Mouse (Mus musculus) heart, embryonic 16.5 days (tissue): Measurements from ENCODE around the gene Rad51b. TPM values are rescaled to one million over a fixed set of nuclear protein-coding genes. Genes with fewer than 3 reads are reported as not detected.

Experiments
- ATAC-seq: fragments of 200-750 bp; cut with Nextera tagmentation; replicated peaks from 2 replicates; pipeline ENCODE4 v1.8.0; 2017; ENCODE audit warnings: moderate number of reproducible peaks; ENCODE audit not compliant: insufficient read depth, low FRiP score; ENCODE audit errors: extremely low read depth
- H3K27ac ChIP-seq: fragments of 300-500 bp; sonication (generic); 2 replicates; pipeline ENCODE4 v1.5.1; 2014; ENCODE audit warnings: mild to moderate bottlenecking, low read length, control low read depth, moderate library complexity
- H3K27me3 ChIP-seq: fragments of 300-500 bp; sonication (generic); 2 replicates; pipeline ENCODE4 v1.6.1; 2014; ENCODE audit warnings: low read length, mixed read lengths; ENCODE audit not compliant: control insufficient read depth, insufficient read depth
- H3K36me3 ChIP-seq: fragments of 300-500 bp; sonication (generic); 2 replicates; pipeline ENCODE4 v1.6.1; 2014; ENCODE audit not compliant: control insufficient read depth, insufficient read depth
- H3K4me1 ChIP-seq: fragments of 300-500 bp; sonication (generic); 2 replicates; pipeline ENCODE4 v1.6.1; 2014; ENCODE audit warnings: low read length, mixed read lengths; ENCODE audit not compliant: control insufficient read depth, insufficient read depth
- H3K4me2 ChIP-seq: fragments of 300-500 bp; sonication (generic); 2 replicates; pipeline ENCODE4 v1.6.1; 2014; ENCODE audit warnings: low read depth, mild to moderate bottlenecking, control low read depth, low read length
- H3K4me3 ChIP-seq: fragments of 300-500 bp; sonication (generic); 2 replicates; pipeline ENCODE4 v1.5.1; 2014; ENCODE audit warnings: mild to moderate bottlenecking, control low read depth, low read length
- H3K9ac ChIP-seq: fragments of 300-500 bp; sonication (generic); 2 replicates; pipeline ENCODE4 v1.6.1; 2014; ENCODE audit warnings: low read length, control low read depth
- H3K9me3 ChIP-seq: fragments of 300-500 bp; sonication (generic); replicated peaks from 2 replicates; pipeline ENCODE4 v1.6.1; 2016; ENCODE audit warnings: low read length; ENCODE audit not compliant: control insufficient read depth
- WGBS: fragments of 180-500 bp; shearing (Covaris S2); extraction: QIAGEN DNeasy Blood & Tissue Kit; methylation state at CpG from one replicate; pipeline ENCODE4 v1.1.7; 2014; 5-methylcytosine and 5-hydroxymethylcytosine counted together
- polyA plus RNA-seq: library from polyadenylated mRNA; unstranded; fragments of >200 nt; fragmentation: Nextera tagmentation; extraction: Ambion mirVana; gene quantifications from 2 replicates; pipeline ENCODE4 v1.2.1, GENCODE M21; 2015

Rad51b gene
- polyA plus RNA-seq, 1 experiment from 2014 or later, result 5.0 TPM

DNA sequence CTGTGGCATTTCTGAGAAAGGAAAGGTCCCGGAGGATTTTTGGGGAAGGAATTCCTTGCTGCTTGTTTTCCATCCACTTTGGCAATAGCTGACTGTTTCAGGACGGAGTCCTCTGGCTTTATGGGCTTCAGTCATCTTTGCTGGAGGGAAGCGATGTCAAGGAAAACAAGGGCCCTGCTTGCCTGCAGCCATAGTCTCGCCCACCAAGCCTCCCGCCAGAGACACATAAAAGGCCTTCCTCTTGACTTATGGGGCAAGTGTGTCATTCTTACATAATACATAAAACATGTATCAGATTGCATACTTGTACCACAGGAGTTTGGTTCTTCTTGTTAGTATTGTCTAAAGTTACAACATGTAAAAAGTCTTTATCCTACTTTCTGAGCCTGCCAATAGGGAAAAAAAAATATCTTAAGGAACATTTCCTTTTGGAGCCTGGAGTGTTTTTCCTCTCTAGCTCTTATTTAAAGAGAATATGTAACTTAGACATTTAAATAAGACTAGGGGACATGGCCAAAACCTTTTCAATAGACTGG is 49.2 kb downstream of the Rad51b start:
- WGBS, result 77% methylated on average over 5 of the region's 5 CpGs
- ATAC-seq, result no peak

DNA sequence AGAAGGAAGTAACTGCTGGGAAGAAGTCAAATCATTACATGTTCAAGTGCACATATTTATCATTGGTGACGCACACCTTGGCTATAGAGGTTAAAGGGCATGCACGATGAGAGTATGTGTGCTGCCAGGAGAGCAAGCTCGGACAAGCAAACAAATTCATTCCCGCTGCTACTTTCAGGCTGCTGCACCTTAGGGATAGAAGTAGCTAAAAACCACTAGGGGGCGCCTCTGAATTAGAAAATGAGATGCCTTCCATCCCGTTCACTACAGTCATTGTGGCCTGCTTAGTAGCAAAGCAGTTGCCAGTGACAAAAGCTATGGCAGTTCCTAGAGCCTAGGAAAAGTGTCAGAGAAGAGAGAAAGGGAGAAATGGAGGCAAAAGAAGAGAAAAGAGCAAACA is 50.6 kb downstream of the Rad51b start:
- Histone ChIP-seq H3K27me3 (no peaks in the 10 kb centered on the region), H3K4me2 (no peak overlapping the region), H3K4me1 (peaks cover 11% of the 10 kb centered on the region), H3K9ac (0 out of 2 replicates have a peak overlapping the region, but pooled peaks have one; percentile 47), H3K36me3 (no peaks in the 10 kb centered on the region), H3K9me3 (no peaks in the 10 kb centered on the region), H3K27ac (no peak overlapping the region), H3K4me3 (no peak overlapping the region)
- WGBS, result 7% methylated on average over 6 of the region's 6 CpGs
- ATAC-seq, result peak; percentile 71

More for the DNA sequence above, 49.2 kb downstream of the Rad51b start:
- no peak overlapping the region for H3K9ac ChIP-seq
- no peaks in the 10 kb centered on the region for H3K36me3 ChIP-seq
- H3K4me1 ChIP-seq, result peaks cover 3% of the 10 kb centered on the region
- H3K4me3 ChIP-seq, result no peak overlapping the region
- no peak overlapping the region for H3K27ac ChIP-seq
- no peaks in the 10 kb centered on the region for H3K9me3 ChIP-seq
- no peaks in the 10 kb centered on the region for H3K27me3 ChIP-seq
- no peak overlapping the region for H3K4me2 ChIP-seq

DNA sequence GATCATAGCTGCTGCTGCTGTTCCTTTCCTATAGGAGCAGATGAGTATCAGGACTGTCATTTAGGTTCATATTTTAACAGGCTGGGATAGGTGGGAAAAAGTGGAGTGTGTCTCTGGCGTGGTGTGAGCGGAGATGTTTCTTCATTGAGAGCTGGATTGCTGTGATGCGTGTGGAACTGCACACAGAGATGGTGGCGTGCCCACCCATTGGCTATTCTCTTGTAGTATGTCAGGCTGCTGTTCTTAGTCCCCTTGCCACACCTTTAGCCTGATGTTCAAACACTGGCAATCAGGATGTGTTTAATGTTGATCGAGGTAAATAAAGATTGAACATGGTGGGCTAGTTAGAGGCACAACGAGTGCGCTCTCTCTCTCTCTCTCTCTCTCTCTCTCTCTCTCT is 54.4 kb downstream of the Rad51b start:
- no peak overlapping the region for H3K27ac ChIP-seq
- no peaks in the 10 kb centered on the region for H3K9me3 ChIP-seq
- WGBS, result 91% methylated on average over 7 of the region's 7 CpGs
- H3K9ac ChIP-seq, result no peak overlapping the region
- no peak overlapping the region for H3K4me2 ChIP-seq
- no peak overlapping the region for H3K4me3 ChIP-seq
- ATAC-seq, result no peak
- no peaks in the 10 kb centered on the region for H3K27me3 ChIP-seq
- H3K36me3 ChIP-seq, result no peaks in the 10 kb centered on the region
- peaks cover 25% of the 10 kb centered on the region for H3K4me1 ChIP-seq

DNA sequence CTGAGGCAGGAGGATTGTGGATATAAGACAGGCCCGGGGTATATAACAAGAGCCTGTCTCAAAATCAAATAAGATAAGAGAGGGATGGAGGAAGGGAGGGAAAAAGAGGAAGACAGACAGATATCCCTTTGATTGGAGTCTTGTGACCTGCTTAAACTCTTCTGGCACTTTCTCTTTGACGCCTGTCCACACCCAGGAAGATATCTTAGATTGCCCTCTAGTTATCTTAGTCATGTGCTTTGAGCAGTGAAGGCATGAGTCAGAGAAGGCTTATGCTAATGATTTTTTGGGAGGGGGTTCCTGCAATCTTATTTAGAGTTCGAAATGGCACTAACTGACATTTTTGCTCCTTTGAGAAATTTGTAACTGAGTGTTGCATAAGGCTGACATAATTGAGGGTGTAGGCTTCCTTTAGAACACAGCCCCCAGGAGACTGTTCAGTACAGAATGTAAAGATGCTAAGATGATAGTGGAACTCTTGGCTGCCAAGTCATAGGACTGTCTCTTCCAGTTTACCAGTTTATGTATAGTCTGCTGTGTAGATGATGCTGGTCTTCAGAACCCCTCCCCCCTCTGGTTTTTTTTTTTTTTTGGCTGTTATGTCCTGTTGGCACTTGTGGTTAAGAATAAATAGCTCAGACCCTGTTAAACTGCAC is 55.1 kb downstream of the Rad51b start:
- peak overlapping the region; percentile 62 for H3K27ac ChIP-seq
- no peak overlapping the region for H3K4me3 ChIP-seq
- no peaks in the 10 kb centered on the region for H3K36me3 ChIP-seq
- ATAC-seq, result no peak; the same call in 1 of the 2 replicates
- no peak overlapping the region for H3K4me2 ChIP-seq
- WGBS, result 22% methylated on average over 3 of the region's 3 CpGs
- H3K27me3 ChIP-seq, result no peaks in the 10 kb centered on the region
- H3K4me1 ChIP-seq, result peaks cover 25% of the 10 kb centered on the region
- no peak overlapping the region for H3K9ac ChIP-seq
- H3K9me3 ChIP-seq, result no peaks in the 10 kb centered on the region

DNA sequence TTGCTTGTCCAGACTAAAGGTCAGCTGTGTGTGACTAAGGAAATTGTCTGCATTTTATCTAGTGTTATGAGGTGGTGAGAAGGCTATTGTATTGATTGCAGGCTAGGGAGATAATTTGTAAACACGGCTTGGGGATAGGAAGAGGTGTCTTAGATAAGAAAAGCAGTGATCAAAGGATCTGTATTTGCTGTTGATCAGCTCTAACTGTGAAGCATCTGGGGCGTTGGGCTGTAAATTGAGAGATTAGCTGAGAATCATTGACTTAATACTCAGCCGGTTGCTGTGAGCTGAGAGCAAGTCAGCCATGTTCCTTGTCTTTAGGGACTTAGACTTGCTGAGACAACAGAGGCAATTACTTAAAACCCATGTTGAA is 55.6 kb downstream of the Rad51b start:
- no peak for ATAC-seq
- WGBS, result 14% methylated on average over 3 of the region's 3 CpGs
- no peak overlapping the region for H3K4me3 ChIP-seq
- no peaks in the 10 kb centered on the region for H3K36me3 ChIP-seq
- peaks cover 25% of the 10 kb centered on the region for H3K4me1 ChIP-seq
- peak overlapping the region; percentile 62 for H3K27ac ChIP-seq
- H3K27me3 ChIP-seq, result no peaks in the 10 kb centered on the region
- no peaks in the 10 kb centered on the region for H3K9me3 ChIP-seq
- H3K4me2 ChIP-seq, result 0 out of 2 replicates have a peak overlapping the region, but pooled peaks have one; percentile 10
- H3K9ac ChIP-seq, result no peak overlapping the region

DNA sequence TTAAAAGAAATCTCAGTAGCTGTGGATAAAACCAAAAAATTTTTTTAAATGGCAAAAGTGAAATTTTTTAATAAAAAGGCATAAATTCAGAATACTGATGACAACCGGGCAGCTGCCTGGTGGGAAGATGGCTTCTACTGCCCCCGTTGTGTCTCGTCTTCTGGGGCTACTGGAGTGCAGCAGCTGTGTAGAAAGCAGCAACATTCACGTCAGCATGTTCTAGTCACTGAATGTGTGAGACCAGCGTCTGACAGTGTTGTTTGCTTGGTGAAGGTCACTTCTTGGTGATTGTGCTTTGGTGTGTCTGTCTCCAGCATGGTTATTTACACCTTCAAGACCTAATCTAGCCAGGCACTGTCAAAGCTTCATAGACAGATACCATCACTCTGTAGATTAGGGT is 56.3 kb downstream of the Rad51b start:
- Histone ChIP-seq H3K9me3 (no peaks in the 10 kb centered on the region), H3K4me1 (peaks cover 23% of the 10 kb centered on the region), H3K9ac (no peak overlapping the region), H3K27ac (peak overlapping the region; percentile 54; the same call in 1 of the 2 replicates), H3K36me3 (no peaks in the 10 kb centered on the region), H3K4me2 (no peak overlapping the region), H3K27me3 (no peaks in the 10 kb centered on the region), H3K4me3 (no peak overlapping the region)
- ATAC-seq, result 0 out of 2 replicates have a peak, but pooled peaks have one; percentile 18
- 51% methylated on average over 5 of the region's 5 CpGs for WGBS

DNA sequence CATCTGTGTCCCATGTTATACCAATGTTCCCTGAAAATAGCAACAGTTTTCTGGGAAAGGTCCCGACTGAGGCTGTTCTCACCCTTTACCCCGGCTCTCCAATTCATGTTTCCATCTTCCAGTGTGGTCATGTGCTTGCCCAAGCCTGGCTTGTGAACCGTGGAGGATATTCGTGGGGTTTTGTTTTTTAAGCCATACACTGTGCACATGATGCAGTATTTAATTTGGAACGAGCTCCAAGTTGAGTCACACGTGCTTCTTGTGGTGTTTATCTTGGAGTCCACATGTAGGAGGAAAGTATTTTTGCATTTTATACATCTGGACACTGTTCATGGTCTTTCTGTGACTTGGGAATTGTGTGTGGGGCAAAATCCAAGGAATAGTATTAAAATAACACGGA is 57.5 kb downstream of the Rad51b start:
- peak overlapping the region; percentile 52 for H3K27ac ChIP-seq
- no peaks in the 10 kb centered on the region for H3K27me3 ChIP-seq
- ATAC-seq, result peak; percentile 64; the same call in 1 of the 2 replicates
- no peak overlapping the region for H3K4me2 ChIP-seq
- H3K9me3 ChIP-seq, result no peaks in the 10 kb centered on the region
- no peak overlapping the region for H3K9ac ChIP-seq
- H3K36me3 ChIP-seq, result no peaks in the 10 kb centered on the region
- H3K4me3 ChIP-seq, result no peak overlapping the region
- 53% methylated on average over 7 of the region's 7 CpGs for WGBS
- H3K4me1 ChIP-seq, result peaks cover 23% of the 10 kb centered on the region

DNA sequence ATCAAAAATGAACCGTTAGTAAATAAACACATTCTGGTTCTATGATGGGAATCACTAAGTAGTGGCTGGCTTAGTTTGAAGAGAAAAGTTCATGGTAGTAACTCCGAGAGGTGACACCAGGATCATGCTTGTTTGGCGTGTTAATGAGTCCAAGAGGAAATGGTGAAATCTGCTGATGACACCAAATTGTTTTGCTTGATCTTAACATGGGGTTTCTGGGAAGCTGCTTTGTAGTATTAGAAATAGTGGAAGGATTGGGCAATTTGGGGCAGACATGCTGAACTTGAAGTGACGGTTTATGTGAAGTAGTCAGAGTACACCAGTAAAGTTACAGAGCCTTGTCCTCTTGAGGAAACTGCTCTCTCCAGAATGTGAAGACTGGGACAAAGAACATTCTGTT is 59.1 kb downstream of the Rad51b start:
- Histone ChIP-seq H3K27me3 (no peaks in the 10 kb centered on the region), H3K9ac (no peak overlapping the region), H3K9me3 (no peaks in the 10 kb centered on the region), H3K27ac (no peak overlapping the region), H3K4me1 (peaks cover 23% of the 10 kb centered on the region), H3K36me3 (no peaks in the 10 kb centered on the region), H3K4me2 (no peak overlapping the region), H3K4me3 (no peak overlapping the region)
- no peak for ATAC-seq
- 71% methylated on average over 4 of the region's 4 CpGs for WGBS

DNA sequence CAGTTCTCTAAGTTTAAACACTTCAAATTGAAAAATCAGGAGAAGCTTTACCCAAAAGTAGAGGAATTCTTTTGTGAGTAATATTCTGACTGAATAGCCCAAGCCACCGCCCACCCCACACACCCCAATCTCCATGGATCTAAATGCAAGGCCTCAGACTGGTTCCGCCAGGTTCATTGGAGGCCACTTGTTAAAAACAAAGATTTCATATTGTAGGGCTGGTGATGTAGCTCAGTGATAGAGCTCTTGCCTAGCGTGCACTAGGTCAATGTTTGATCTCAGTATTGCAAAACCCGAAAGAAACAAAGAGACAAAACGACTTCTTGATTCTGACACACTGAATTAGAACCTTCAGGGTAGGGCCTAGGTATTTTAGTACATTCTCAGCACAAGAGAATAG is 60.5 kb downstream of the Rad51b start:
- H3K27me3 ChIP-seq, result no peaks in the 10 kb centered on the region
- H3K4me3 ChIP-seq, result no peak overlapping the region
- H3K9ac ChIP-seq, result no peak overlapping the region
- WGBS, result 86% methylated on average over 5 of the region's 5 CpGs
- no peaks in the 10 kb centered on the region for H3K9me3 ChIP-seq
- H3K36me3 ChIP-seq, result no peaks in the 10 kb centered on the region
- no peak for ATAC-seq
- no peak overlapping the region for H3K27ac ChIP-seq
- H3K4me2 ChIP-seq, result no peak overlapping the region
- peaks cover 14% of the 10 kb centered on the region for H3K4me1 ChIP-seq
